Mouse (Mus musculus): ENCODE measurements around the gene Atp10a. TPM values are rescaled to one million over a fixed set of nuclear protein-coding genes. Genes with fewer than 3 reads are reported as not detected.

Gene Atp10a
- polyA plus RNA-seq, 1 experiment from 2014 or later: 1.5 TPM

DNA sequence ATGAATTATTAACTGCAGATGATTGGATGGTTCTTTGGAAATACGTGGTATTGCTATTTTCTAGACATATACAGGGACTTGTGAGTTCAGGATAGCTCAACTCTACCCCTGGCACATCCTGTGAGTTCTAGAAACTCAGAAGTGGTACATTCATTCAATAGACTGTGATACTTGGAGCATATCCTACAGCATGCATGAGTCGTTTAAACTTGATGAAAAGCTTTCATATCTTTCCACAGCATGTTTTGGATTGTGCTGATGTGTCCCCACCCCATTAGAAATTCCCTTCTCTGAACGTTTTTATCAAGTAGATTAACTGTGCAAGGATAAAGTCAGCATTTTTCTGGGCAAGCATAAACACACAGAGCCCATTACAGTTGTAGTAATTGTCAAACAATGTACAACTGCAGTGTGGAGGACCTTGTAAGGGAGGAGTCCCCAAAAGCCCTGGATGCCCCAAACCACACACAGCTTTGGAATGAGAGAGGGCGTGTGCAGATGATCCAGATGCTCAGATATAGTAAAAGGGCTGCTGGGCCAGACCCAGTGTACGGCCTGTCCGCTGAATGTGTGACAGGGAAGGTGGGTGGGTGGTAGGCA, 35.1 kb downstream of the Atp10a start:
- Histone ChIP-seq H3K9me3 (replicated peaks) (no peaks in the 10 kb centered on the region), H3K36me3 (no peaks in the 10 kb centered on the region), H3K27ac (no peak overlapping the region), H3K4me1 (replicated peaks) (peaks cover 7% of the 10 kb centered on the region), H3K4me2 (no peak overlapping the region), H3K9ac (no peak overlapping the region), H3K27me3 (no peaks in the 10 kb centered on the region), H3K4me3 (no peak overlapping the region)
- no peak for ATAC-seq (replicated peaks; ENCODE audit: insufficient number of reproducible peaks, insufficient read depth, low FRiP score, low read depth)
- WGBS: 58% methylated on average over 6 of the region's 6 CpGs

DNA sequence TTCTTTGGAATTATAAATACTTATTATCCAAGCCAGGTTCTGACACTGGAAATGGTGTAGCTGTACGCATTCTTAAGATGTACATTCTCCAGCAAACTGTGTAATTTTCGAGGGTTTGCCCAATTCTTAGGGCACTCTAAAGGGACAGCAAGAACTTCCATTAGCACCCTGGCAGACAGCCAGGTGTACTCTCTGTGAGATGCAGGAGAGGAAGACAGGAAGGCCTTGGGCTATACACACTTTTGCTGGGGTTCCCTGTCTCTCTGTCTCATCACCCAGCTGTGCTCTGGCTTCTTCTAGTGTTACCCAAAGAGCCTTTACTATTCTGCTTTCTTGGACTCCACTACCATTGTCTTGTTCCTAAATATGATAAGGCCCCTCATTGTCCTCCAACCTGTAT, 36.7 kb downstream of the Atp10a start:
- H3K36me3 ChIP-seq: no peaks in the 10 kb centered on the region
- peaks cover 7% of the 10 kb centered on the region for H3K4me1 ChIP-seq (replicated peaks)
- no peak for ATAC-seq (replicated peaks; ENCODE audit: insufficient number of reproducible peaks, insufficient read depth, low FRiP score, low read depth)
- no peaks in the 10 kb centered on the region for H3K9me3 ChIP-seq (replicated peaks)
- H3K27ac ChIP-seq: no peak overlapping the region
- H3K4me2 ChIP-seq: no peak overlapping the region
- WGBS: 74% methylated on average over 2 of the region's 2 CpGs
- no peak overlapping the region for H3K4me3 ChIP-seq
- H3K9ac ChIP-seq: no peak overlapping the region
- H3K27me3 ChIP-seq: no peaks in the 10 kb centered on the region

DNA sequence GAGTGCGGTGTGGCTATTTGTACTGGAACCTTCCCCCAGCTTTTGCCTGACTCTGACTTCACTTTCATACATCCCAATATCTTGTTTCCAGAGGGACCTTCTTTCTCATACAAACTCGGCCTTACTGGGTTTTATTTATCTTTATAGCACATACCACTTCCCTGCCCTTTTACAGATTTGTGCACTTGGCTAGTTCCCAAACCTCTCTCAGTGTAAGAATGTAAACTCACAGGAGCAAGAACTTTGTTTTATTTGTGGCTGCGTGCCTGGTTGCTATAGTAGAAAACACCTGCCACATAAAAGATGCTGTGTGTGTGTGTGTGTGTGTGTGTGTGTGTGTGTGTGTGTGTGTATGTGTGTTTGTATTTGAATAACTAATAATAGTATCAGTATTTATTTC, 37.4 kb downstream of the Atp10a start:
- Histone ChIP-seq H3K4me2 (no peak overlapping the region), H3K9me3 (replicated peaks) (no peaks in the 10 kb centered on the region), H3K4me3 (no peak overlapping the region), H3K4me1 (replicated peaks) (peaks cover 7% of the 10 kb centered on the region), H3K36me3 (no peaks in the 10 kb centered on the region), H3K27me3 (no peaks in the 10 kb centered on the region), H3K9ac (no peak overlapping the region), H3K27ac (no peak overlapping the region)
- ATAC-seq (replicated peaks; ENCODE audit: insufficient number of reproducible peaks, insufficient read depth, low FRiP score, low read depth): no peak
- WGBS: 37% methylated on average over 3 of the region's 3 CpGs

GRCm38 (mm10) chr7:58695661-58696060, 39.7 kb downstream of the Atp10a start:
- WGBS: 83% methylated on average over 1 of the region's 1 CpGs

GRCm38 (mm10) chr7:58697092-58697491, 41.1 kb downstream of the Atp10a start:
- Histone ChIP-seq H3K36me3 (no peaks in the 10 kb centered on the region), H3K4me3 (no peak overlapping the region), H3K4me1 (replicated peaks) (peaks cover 7% of the 10 kb centered on the region), H3K4me2 (no peak overlapping the region), H3K9ac (no peak overlapping the region), H3K9me3 (replicated peaks) (no peaks in the 10 kb centered on the region), H3K27me3 (no peaks in the 10 kb centered on the region), H3K27ac (no peak overlapping the region)
- ATAC-seq (replicated peaks; ENCODE audit: insufficient number of reproducible peaks, insufficient read depth, low FRiP score, low read depth): no peak
- WGBS: 69% methylated on average over 2 of the region's 2 CpGs

More at GRCm38 (mm10) chr7:58695661-58696060, 39.7 kb downstream of the Atp10a start:
- H3K4me1 ChIP-seq (replicated peaks): peaks cover 7% of the 10 kb centered on the region
- H3K4me3 ChIP-seq: no peak overlapping the region
- no peak overlapping the region for H3K9ac ChIP-seq
- no peak overlapping the region for H3K27ac ChIP-seq
- H3K4me2 ChIP-seq: no peak overlapping the region
- no peaks in the 10 kb centered on the region for H3K27me3 ChIP-seq
- H3K36me3 ChIP-seq: no peaks in the 10 kb centered on the region
- ATAC-seq (replicated peaks; ENCODE audit: insufficient number of reproducible peaks, insufficient read depth, low FRiP score, low read depth): no peak
- no peaks in the 10 kb centered on the region for H3K9me3 ChIP-seq (replicated peaks)

DNA sequence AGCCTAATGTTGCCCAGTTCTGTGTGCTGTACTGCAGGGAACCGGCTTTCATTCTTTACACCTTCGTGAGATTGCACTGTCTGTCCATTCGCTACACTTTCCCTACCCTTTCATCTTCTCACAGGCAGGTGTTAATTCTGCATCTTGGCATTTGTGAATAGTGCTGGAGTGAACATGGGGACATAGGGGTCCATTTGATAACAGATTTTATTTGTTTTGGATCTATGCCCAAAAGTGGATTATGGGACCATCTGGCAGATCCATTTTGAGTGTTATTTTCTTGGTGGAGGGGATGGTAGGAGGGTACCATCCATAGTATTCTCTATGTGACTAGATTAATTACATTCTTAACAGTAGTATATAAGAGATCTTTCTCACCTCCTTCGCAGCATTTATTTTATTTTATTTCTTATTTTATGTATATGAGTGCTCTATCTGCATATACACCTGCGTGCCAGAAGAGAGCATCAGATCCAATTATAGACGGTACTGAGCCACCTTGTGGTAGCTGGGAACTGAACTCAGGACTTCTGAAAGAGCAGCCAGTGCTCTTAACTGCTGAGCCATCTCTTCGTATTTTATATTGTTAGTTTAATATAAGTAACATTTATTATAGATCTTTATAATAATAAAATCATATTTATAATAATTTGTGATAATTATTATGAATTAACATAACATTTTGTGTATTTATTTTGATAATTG, 42.9 kb downstream of the Atp10a start:
- no peak overlapping the region for H3K4me3 ChIP-seq
- no peaks in the 10 kb centered on the region for H3K9me3 ChIP-seq (replicated peaks)
- H3K36me3 ChIP-seq: no peaks in the 10 kb centered on the region
- H3K9ac ChIP-seq: no peak overlapping the region
- H3K4me2 ChIP-seq: no peak overlapping the region
- H3K4me1 ChIP-seq (replicated peaks): no peaks in the 10 kb centered on the region; the same call in 1 of the 2 replicates
- no peaks in the 10 kb centered on the region for H3K27me3 ChIP-seq
- no peak overlapping the region for H3K27ac ChIP-seq
- 86% methylated on average over 7 of the region's 7 CpGs for WGBS
- ATAC-seq (replicated peaks; ENCODE audit: insufficient number of reproducible peaks, insufficient read depth, low FRiP score, low read depth): no peak

DNA sequence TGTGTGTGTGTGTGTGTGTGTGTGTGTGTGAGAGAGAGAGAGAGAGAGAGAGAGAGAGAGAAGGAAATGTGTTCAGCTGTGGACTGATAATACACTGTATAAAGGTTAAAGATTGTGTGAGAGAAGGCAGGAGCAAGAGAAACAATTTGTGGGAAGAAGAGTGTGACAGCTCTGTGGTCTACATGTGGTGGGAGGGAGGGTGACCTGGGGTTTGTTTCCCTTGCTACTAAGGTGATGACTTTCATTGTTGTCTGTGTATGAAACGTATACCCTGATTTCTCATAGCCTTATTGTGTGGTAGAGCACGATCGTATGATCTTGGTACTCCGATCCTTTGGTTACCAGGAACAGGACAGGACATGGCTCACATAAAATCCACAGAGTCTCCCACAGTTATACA, 45.3 kb downstream of the Atp10a start:
- ATAC-seq (replicated peaks; ENCODE audit: insufficient number of reproducible peaks, insufficient read depth, low FRiP score, low read depth): no peak
- Histone ChIP-seq H3K4me3 (no peak overlapping the region), H3K36me3 (no peaks in the 10 kb centered on the region), H3K4me1 (replicated peaks) (no peaks in the 10 kb centered on the region), H3K9ac (no peak overlapping the region), H3K27ac (no peak overlapping the region), H3K9me3 (replicated peaks) (no peaks in the 10 kb centered on the region), H3K27me3 (no peaks in the 10 kb centered on the region), H3K4me2 (no peak overlapping the region)
- WGBS: 78% methylated on average over 4 of the region's 4 CpGs

GRCm38 (mm10) chr7:58705158-58705557, 49.2 kb downstream of the Atp10a start:
- 93% methylated on average over 3 of the region's 3 CpGs for WGBS
- Histone ChIP-seq H3K4me1 (replicated peaks) (no peaks in the 10 kb centered on the region), H3K36me3 (no peaks in the 10 kb centered on the region), H3K27me3 (no peaks in the 10 kb centered on the region), H3K9ac (no peak overlapping the region), H3K9me3 (replicated peaks) (no peaks in the 10 kb centered on the region), H3K4me2 (no peak overlapping the region), H3K4me3 (no peak overlapping the region), H3K27ac (no peak overlapping the region)
- no peak for ATAC-seq (replicated peaks; ENCODE audit: insufficient number of reproducible peaks, insufficient read depth, low FRiP score, low read depth)

DNA sequence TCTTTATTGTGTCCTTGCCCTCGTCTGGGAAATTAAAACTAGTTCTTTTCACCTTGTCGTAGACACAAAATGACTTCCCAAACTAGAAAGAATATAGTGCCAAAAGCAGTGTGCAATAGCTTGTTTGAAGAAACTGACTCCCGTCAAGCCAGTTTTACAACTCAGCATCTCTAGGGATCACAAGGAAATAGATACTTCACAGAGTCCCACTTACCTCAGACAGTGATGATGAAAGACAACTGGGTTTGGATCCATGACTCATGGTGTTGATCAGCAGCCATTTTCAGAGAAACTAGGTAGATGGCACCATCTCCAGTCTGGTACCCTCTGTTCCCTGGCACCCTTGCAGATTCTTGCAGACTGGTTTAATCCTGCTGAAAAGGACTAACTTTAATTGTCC, 53.3 kb downstream of the Atp10a start:
- no peak for ATAC-seq (replicated peaks; ENCODE audit: insufficient number of reproducible peaks, insufficient read depth, low FRiP score, low read depth)
- 78% methylated on average over 3 of the region's 3 CpGs for WGBS

GRCm38 (mm10) chr7:58710312-58710711, 54.3 kb downstream of the Atp10a start:
- ATAC-seq (replicated peaks; ENCODE audit: insufficient number of reproducible peaks, insufficient read depth, low FRiP score, low read depth): no peak
- H3K4me2 ChIP-seq: no peak overlapping the region
- 64% methylated on average over 1 of the region's 1 CpGs for whole genome bisulfite sequencing

More for the DNA sequence above, 53.3 kb downstream of the Atp10a start:
- no peak overlapping the region for H3K4me2 ChIP-seq
- H3K4me1 ChIP-seq (replicated peaks): no peaks in the 10 kb centered on the region
- no peaks in the 10 kb centered on the region for H3K9me3 ChIP-seq (replicated peaks)
- no peak overlapping the region for H3K27ac ChIP-seq
- H3K4me3 ChIP-seq: no peak overlapping the region
- no peaks in the 10 kb centered on the region for H3K27me3 ChIP-seq
- no peak overlapping the region for H3K9ac ChIP-seq
- no peaks in the 10 kb centered on the region for H3K36me3 ChIP-seq

DNA sequence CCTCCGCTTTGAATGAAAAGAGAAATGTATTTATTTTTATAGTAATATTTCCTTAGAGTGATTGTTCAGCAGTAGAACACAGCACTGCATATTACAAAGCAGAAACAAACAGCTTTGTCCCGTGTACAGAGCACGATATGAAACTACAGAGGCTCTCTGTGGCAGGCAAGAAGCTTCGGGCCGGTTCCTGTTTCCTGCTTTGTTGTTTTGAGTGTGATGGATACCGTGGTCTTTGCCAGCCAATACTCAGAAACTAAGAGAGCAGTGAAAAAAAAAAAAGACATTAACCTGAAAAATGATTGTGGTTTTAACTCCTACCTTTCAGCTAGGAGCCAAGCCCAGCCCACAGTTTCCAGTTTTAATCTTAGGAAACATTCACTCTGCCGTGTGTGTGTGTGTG, 55.8 kb downstream of the Atp10a start:
- no peak overlapping the region for H3K9ac ChIP-seq
- no peaks in the 10 kb centered on the region for H3K9me3 ChIP-seq (replicated peaks)
- H3K4me1 ChIP-seq (replicated peaks): 0 out of 2 replicates have a peak, but pooled peaks cover 5% of the 10 kb centered on the region
- H3K4me3 ChIP-seq: no peak overlapping the region
- ATAC-seq (replicated peaks; ENCODE audit: insufficient number of reproducible peaks, insufficient read depth, low FRiP score, low read depth): no peak
- H3K36me3 ChIP-seq: no peaks in the 10 kb centered on the region
- no peaks in the 10 kb centered on the region for H3K27me3 ChIP-seq
- WGBS: 70% methylated on average over 7 of the region's 7 CpGs
- no peak overlapping the region for H3K27ac ChIP-seq
- H3K4me2 ChIP-seq: no peak overlapping the region

More at GRCm38 (mm10) chr7:58710312-58710711, 54.3 kb downstream of the Atp10a start:
- Histone ChIP-seq H3K36me3 (no peaks in the 10 kb centered on the region), H3K4me1 (replicated peaks) (no peaks in the 10 kb centered on the region), H3K9ac (no peak overlapping the region), H3K9me3 (replicated peaks) (no peaks in the 10 kb centered on the region), H3K4me3 (no peak overlapping the region), H3K27me3 (no peaks in the 10 kb centered on the region), H3K27ac (no peak overlapping the region)

Measured in heart, embryonic 15.5 days (tissue).